Mouse (Mus musculus): ENCODE data around the gene Plekhs1. TPM values are rescaled to one million over a fixed set of nuclear protein-coding genes. Genes with fewer than 3 reads are reported as not detected.

Gene Plekhs1
- polyA plus RNA-seq, 1 experiment from 2014 or later: 0.17 TPM

- Histone ChIP-seq H3K36me3 (no peaks in the 10 kb centered on the region), H3K27me3 (no peaks in the 10 kb centered on the region), H3K27ac (replicated peaks) (no peak overlapping the region), H3K4me2 (replicated peaks) (no peak overlapping the region), H3K9ac (replicated peaks) (no peak overlapping the region), H3K4me1 (no peaks in the 10 kb centered on the region), H3K9me3 (no peaks in the 10 kb centered on the region), H3K4me3 (no peak overlapping the region)
- no peak for ATAC-seq (replicated peaks)
- 86% methylated on average over 7 of the region's 7 CpGs for WGBS
Observed at GRCm38 (mm10) chr19:56438357-56439071, 22.9 kb upstream of the Plekhs1 start.

DNA sequence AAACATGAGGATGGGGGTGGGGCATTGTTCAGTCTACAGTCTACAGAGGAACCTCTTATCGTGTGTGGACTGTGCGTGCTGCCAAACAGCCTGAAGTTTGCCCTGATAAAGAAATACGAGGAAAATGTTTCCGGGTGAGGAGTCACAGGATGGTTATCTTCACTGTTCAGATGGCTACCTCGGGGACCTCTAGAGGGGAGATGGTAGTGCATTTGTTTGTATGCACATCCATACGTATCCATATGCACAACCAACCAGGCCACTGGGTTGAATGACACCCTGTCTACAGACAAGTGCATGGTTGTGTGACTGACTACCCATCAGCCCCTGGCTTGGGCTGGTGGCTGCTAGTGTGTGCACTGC lies 22.4 kb upstream of the Plekhs1 start:
- H3K4me3 ChIP-seq: no peak overlapping the region
- no peak overlapping the region for H3K27ac ChIP-seq (replicated peaks)
- no peaks in the 10 kb centered on the region for H3K9me3 ChIP-seq
- no peaks in the 10 kb centered on the region for H3K4me1 ChIP-seq
- H3K27me3 ChIP-seq: no peaks in the 10 kb centered on the region
- H3K36me3 ChIP-seq: no peaks in the 10 kb centered on the region
- no peak overlapping the region for H3K9ac ChIP-seq (replicated peaks)
- no peak for ATAC-seq (replicated peaks)
- no peak overlapping the region for H3K4me2 ChIP-seq (replicated peaks)
- 90% methylated on average over 6 of the region's 6 CpGs for WGBS

- no peak overlapping the region for H3K9ac ChIP-seq (replicated peaks)
- no peaks in the 10 kb centered on the region for H3K4me1 ChIP-seq
- ATAC-seq (replicated peaks): no peak
- no peaks in the 10 kb centered on the region for H3K9me3 ChIP-seq
- H3K27me3 ChIP-seq: no peaks in the 10 kb centered on the region
- H3K4me3 ChIP-seq: no peak overlapping the region
- 89% methylated on average over 14 of the region's 14 CpGs for WGBS
- H3K4me2 ChIP-seq (replicated peaks): no peak overlapping the region
- no peak overlapping the region for H3K27ac ChIP-seq (replicated peaks)
- H3K36me3 ChIP-seq: no peaks in the 10 kb centered on the region
Observed at GRCm38 (mm10) chr19:56443445-56443844, 18.0 kb upstream of the Plekhs1 start.

DNA sequence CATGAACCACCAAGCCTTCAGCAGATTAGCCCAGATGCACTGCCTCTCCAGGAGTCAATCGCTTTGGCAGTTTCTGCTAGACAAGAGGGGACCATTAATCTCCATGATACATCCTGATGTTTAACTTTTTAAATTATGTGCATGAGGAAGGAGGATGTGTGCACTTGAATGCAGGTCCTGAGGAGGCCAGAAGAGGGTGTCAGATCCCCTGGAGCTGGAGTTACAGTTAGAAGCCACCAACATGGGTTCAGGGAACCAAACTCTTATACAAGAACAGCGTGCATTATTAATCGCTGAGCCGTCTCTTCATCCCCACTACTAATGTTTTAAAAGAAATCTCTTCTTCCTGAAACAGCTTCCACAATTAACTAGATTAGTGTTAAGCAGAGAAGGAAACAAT lies 12.7 kb upstream of the Plekhs1 start:
- Histone ChIP-seq H3K9ac (replicated peaks) (no peak overlapping the region), H3K4me3 (no peak overlapping the region), H3K27me3 (no peaks in the 10 kb centered on the region), H3K27ac (replicated peaks) (no peak overlapping the region), H3K4me1 (no peaks in the 10 kb centered on the region), H3K36me3 (no peaks in the 10 kb centered on the region), H3K4me2 (replicated peaks) (no peak overlapping the region), H3K9me3 (no peaks in the 10 kb centered on the region)
- ATAC-seq (replicated peaks): no peak
- WGBS: 95% methylated on average over 4 of the region's 4 CpGs

DNA sequence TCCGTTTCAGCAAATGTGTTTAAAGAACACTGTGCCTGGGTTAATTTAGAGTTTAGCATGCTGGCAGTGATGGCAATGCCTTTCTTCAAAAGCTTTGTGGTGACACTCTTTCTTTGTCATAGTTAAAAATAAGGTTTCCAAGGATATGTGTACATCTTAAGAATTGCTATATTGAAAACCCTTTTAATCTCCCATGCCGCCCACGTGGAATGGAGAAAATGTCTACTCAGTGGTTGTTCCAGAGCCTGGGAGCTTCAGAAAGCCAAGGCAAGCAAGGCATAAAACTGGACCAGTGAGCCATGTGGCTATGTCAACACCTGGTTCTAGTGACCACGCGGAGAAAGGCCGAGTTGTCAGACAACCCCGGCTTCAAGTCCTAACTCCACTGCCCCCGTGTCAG lies 11.9 kb upstream of the Plekhs1 start:
- no peak for ATAC-seq (replicated peaks)
- Histone ChIP-seq H3K4me2 (replicated peaks) (no peak overlapping the region), H3K36me3 (no peaks in the 10 kb centered on the region), H3K9me3 (no peaks in the 10 kb centered on the region), H3K27me3 (no peaks in the 10 kb centered on the region), H3K9ac (replicated peaks) (no peak overlapping the region), H3K4me3 (no peak overlapping the region), H3K4me1 (no peaks in the 10 kb centered on the region), H3K27ac (replicated peaks) (no peak overlapping the region)
- WGBS: 89% methylated on average over 8 of the region's 8 CpGs

- no peaks in the 10 kb centered on the region for H3K4me1 ChIP-seq
- H3K4me3 ChIP-seq: no peak overlapping the region
- H3K36me3 ChIP-seq: no peaks in the 10 kb centered on the region
- no peaks in the 10 kb centered on the region for H3K9me3 ChIP-seq
- ATAC-seq (replicated peaks): no peak
- H3K27ac ChIP-seq (replicated peaks): no peak overlapping the region
- no peak overlapping the region for H3K4me2 ChIP-seq (replicated peaks)
- WGBS: 87% methylated on average over 5 of the region's 5 CpGs
- no peaks in the 10 kb centered on the region for H3K27me3 ChIP-seq
- no peak overlapping the region for H3K9ac ChIP-seq (replicated peaks)
Observed at GRCm38 (mm10) chr19:56450892-56451291, 10.5 kb upstream of the Plekhs1 start.

GRCm38 (mm10) chr19:56451867-56452266 lies 9.6 kb upstream of the Plekhs1 start:
- 89% methylated on average over 4 of the region's 4 CpGs for WGBS
- Histone ChIP-seq H3K4me2 (replicated peaks) (no peak overlapping the region), H3K27me3 (no peaks in the 10 kb centered on the region), H3K36me3 (no peaks in the 10 kb centered on the region), H3K4me1 (no peaks in the 10 kb centered on the region), H3K4me3 (no peak overlapping the region), H3K27ac (replicated peaks) (no peak overlapping the region), H3K9ac (replicated peaks) (no peak overlapping the region), H3K9me3 (no peaks in the 10 kb centered on the region)
- no peak for ATAC-seq (replicated peaks)

GRCm38 (mm10) chr19:56452421-56452820 lies 9.0 kb upstream of the Plekhs1 start:
- Histone ChIP-seq H3K4me2 (replicated peaks) (no peak overlapping the region), H3K27ac (replicated peaks) (no peak overlapping the region), H3K9me3 (no peaks in the 10 kb centered on the region), H3K4me3 (no peak overlapping the region), H3K9ac (replicated peaks) (no peak overlapping the region), H3K27me3 (no peaks in the 10 kb centered on the region), H3K36me3 (no peaks in the 10 kb centered on the region), H3K4me1 (no peaks in the 10 kb centered on the region)
- WGBS: 90% methylated on average over 2 of the region's 2 CpGs
- ATAC-seq (replicated peaks): no peak

- no peak for ATAC-seq (replicated peaks)
- WGBS: 84% methylated on average over 4 of the region's 4 CpGs
- Histone ChIP-seq H3K27ac (replicated peaks) (no peak overlapping the region), H3K4me2 (replicated peaks) (no peak overlapping the region), H3K27me3 (no peaks in the 10 kb centered on the region), H3K9ac (replicated peaks) (no peak overlapping the region), H3K9me3 (no peaks in the 10 kb centered on the region), H3K36me3 (no peaks in the 10 kb centered on the region), H3K4me3 (no peak overlapping the region), H3K4me1 (no peaks in the 10 kb centered on the region)
Observed at GRCm38 (mm10) chr19:56454862-56455261, 6.6 kb upstream of the Plekhs1 start.

DNA sequence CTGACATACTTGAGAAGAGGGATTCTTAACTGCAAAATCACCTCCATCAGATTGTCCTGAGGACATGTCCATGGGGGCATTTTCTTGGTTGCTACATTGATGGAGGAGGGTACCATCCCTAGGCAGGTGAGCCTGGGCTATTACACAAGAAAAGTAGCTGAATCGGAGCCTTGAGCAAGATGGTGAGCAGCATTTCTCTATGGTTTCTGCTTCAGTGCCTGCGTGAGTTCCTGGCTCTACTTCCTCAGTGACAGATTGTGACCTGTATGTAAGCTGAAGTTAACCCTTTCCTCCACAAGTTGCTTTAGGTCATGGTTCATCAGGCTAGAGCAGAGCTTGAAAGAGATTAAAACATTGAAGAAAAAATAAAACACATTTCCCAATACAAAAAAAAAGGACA lies 6.1 kb upstream of the Plekhs1 start:
- 31% methylated on average over 2 of the region's 2 CpGs for WGBS

GRCm38 (mm10) chr19:56457569-56457968 lies 3.9 kb upstream of the Plekhs1 start:
- Histone ChIP-seq H3K27ac (replicated peaks) (no peak overlapping the region), H3K9me3 (no peaks in the 10 kb centered on the region), H3K27me3 (no peaks in the 10 kb centered on the region), H3K4me3 (no peak overlapping the region), H3K4me1 (peaks cover 8% of the 10 kb centered on the region; the same call in 1 of the 2 replicates), H3K36me3 (no peaks in the 10 kb centered on the region), H3K4me2 (replicated peaks) (no peak overlapping the region), H3K9ac (replicated peaks) (no peak overlapping the region)
- ATAC-seq (replicated peaks): no peak
- WGBS: 87% methylated on average over 4 of the region's 4 CpGs

More for the DNA sequence above, 6.1 kb upstream of the Plekhs1 start:
- Histone ChIP-seq H3K4me2 (replicated peaks) (no peak overlapping the region), H3K27me3 (no peaks in the 10 kb centered on the region), H3K9me3 (no peaks in the 10 kb centered on the region), H3K9ac (replicated peaks) (no peak overlapping the region), H3K4me1 (no peaks in the 10 kb centered on the region), H3K36me3 (no peaks in the 10 kb centered on the region), H3K4me3 (no peak overlapping the region), H3K27ac (replicated peaks) (no peak overlapping the region)
- no peak for ATAC-seq (replicated peaks)

DNA sequence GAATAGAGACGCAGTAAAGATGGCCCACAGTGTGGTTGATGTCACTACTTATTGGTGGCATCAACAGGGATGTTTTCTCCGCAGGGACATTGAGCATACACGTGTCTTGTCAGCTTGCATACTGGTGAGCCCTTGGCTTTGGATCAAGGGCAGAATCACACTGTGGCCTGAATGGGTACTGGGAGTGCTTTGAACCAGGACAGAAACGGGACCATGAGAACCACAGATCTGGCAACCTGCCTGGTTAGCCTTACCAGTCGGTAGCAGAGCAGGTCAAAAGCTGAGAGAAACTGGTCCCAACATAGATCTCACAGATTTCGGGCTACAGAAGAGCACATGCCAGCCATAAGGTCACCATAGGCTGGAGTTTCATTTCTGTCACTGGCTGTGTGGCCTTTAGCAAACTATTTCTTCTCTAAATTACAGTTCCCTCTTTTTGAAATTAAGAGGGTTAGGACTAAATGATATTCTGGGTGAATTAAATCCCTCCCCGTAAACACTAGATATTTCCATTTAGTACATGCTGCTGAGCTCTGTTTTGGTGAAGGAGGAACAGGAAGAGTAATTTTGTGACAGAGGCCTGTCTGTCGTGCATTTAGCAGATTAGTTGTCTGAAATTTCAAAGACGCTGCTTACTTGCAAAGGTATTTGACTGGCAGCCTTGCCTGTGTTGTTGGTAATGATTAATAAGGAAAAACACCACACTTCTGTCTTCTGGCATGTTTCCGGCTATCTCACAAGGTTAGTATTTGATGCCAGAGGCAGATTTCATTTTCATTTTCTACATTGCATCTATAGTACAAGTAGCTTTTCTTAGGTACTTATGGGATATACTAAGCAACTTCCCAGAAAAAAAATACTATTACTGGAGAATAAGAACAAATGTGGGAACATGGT lies 2.0 kb upstream of the Plekhs1 start:
- Histone ChIP-seq H3K9me3 (no peaks in the 10 kb centered on the region), H3K27me3 (no peaks in the 10 kb centered on the region), H3K9ac (replicated peaks) (no peak overlapping the region), H3K36me3 (no peaks in the 10 kb centered on the region), H3K4me3 (no peak overlapping the region), H3K4me1 (peaks cover 8% of the 10 kb centered on the region; the same call in 1 of the 2 replicates), H3K27ac (replicated peaks) (no peak overlapping the region), H3K4me2 (replicated peaks) (no peak overlapping the region)
- ATAC-seq (replicated peaks): no peak
- 79% methylated on average over 10 of the region's 10 CpGs for WGBS

Data from forebrain, embryonic 15.5 days (tissue).